Mouse (Mus musculus): ENCODE data around the gene Tanc2. TPM values are rescaled to one million over a fixed set of nuclear protein-coding genes. Genes with fewer than 3 reads are reported as not detected.

The Tanc2 gene
- polyA plus RNA-seq, 1 experiment from 2014 or later = 4.7 TPM

DNA sequence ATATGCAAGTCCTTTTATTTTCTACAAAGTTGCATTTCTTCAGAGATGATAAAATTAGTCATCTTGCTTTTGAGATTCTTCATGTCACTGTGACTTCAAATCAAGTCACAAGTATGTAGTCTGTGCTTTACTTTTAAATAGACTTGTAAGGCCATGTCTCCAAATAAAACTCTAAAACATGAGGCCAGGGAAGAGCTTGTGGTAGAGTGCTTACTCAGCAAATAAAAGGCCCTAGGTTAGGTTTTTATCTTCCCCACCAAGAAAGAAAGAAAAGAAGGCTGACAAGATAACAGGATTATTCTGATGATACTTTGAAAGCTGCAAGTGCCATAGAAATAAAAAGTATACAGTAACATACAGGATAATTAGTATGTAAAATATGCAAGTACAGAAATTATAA lies 188.0 kb downstream of the Tanc2 start:
- Histone ChIP-seq H3K4me2 (ENCODE audit: low read depth, low read length) (no peak overlapping the region), H3K27ac (ENCODE audit: low read length) (no peak overlapping the region), H3K4me1 (ENCODE audit: control insufficient read depth, insufficient read depth, low read length) (no peaks in the 10 kb centered on the region), H3K9ac (ENCODE audit: low read depth, low read length) (no peak overlapping the region), H3K27me3 (replicated peaks; ENCODE audit: control insufficient read depth, insufficient read depth, low read length) (no peaks in the 10 kb centered on the region), H3K4me3 (ENCODE audit: low read length) (no peak overlapping the region), H3K36me3 (ENCODE audit: control insufficient read depth, insufficient read depth, low read length) (no peaks in the 10 kb centered on the region), H3K9me3 (ENCODE audit: control insufficient read depth, low read length) (no peaks in the 10 kb centered on the region)
- no peak for ATAC-seq

DNA sequence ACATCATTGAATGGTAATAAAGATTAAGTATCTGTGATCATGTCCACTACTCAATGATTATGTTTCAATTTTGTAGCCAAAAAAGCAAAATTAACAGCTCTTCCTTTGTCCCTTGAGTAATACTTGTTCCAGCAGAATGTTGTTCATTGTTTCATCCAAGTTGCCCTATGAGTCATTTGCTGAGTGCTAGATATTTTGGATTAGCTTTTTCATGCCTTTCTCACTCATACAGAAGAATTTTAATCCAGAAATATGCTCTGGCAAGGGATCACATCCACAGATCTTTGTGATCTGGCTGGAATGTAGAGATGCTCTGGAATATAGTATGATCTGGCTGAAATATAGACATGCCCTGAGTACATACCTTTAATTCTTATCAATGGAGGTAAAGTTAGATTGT lies 202.7 kb downstream of the Tanc2 start:
- no peak for ATAC-seq
- no peak overlapping the region for H3K4me3 ChIP-seq (ENCODE audit: low read length)
- no peak overlapping the region for H3K9ac ChIP-seq (ENCODE audit: low read depth, low read length)
- no peaks in the 10 kb centered on the region for H3K9me3 ChIP-seq (ENCODE audit: control insufficient read depth, low read length)
- no peaks in the 10 kb centered on the region for H3K36me3 ChIP-seq (ENCODE audit: control insufficient read depth, insufficient read depth, low read length)
- no peak overlapping the region for H3K27ac ChIP-seq (ENCODE audit: low read length)
- H3K4me1 ChIP-seq (ENCODE audit: control insufficient read depth, insufficient read depth, low read length) = no peaks in the 10 kb centered on the region
- no peaks in the 10 kb centered on the region for H3K27me3 ChIP-seq (replicated peaks; ENCODE audit: control insufficient read depth, insufficient read depth, low read length)
- no peak overlapping the region for H3K4me2 ChIP-seq (ENCODE audit: low read depth, low read length)

DNA sequence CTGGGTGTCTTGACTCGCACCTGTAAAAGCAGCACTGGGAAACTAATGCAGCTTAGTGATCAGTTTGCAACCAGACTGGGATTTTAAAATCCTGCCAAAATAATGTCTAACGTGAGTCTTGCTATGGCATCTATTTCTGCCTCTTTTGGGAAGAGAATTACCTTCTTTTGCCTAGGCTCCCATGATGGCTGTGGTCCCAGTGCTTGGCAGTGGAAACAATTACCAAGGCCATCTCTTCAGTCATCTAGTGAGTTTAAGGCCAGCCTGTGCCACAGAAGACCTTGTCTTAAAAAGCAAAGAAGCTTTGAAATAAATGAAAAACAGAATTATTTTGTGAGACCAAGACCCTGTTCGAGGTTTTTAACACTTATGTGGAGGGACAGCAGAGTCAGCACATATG lies 213.9 kb downstream of the Tanc2 start:
- no peak overlapping the region for H3K9ac ChIP-seq (ENCODE audit: low read depth, low read length)
- no peak overlapping the region for H3K4me2 ChIP-seq (ENCODE audit: low read depth, low read length)
- 86% methylated on average over 3 of the region's 3 CpGs for WGBS
- H3K27ac ChIP-seq (ENCODE audit: low read length) = no peak overlapping the region
- H3K4me1 ChIP-seq (ENCODE audit: control insufficient read depth, insufficient read depth, low read length) = no peaks in the 10 kb centered on the region
- no peaks in the 10 kb centered on the region for H3K27me3 ChIP-seq (replicated peaks; ENCODE audit: control insufficient read depth, insufficient read depth, low read length)
- H3K36me3 ChIP-seq (ENCODE audit: control insufficient read depth, insufficient read depth, low read length) = no peaks in the 10 kb centered on the region
- no peak overlapping the region for H3K4me3 ChIP-seq (ENCODE audit: low read length)
- no peaks in the 10 kb centered on the region for H3K9me3 ChIP-seq (ENCODE audit: control insufficient read depth, low read length)
- no peak for ATAC-seq

DNA sequence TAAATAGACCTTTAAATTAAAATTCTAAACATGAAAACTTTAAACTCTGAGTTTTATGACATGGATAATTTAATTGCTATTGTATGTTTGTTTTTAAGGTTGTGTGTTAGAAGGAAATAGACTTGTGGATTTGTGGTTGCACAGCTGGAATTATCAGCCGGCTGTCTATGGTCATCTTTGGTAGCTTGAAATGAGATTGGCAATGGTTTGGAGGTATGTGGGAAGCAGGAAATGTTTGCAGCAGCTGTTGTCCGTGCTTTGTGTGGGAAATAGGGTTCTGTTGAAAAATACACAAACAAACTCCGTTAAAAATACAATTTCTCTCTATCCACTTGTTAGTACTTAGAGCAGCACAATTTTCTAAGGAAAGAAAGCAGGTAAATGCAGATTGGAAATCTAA lies 215.0 kb downstream of the Tanc2 start:
- WGBS = 47% methylated on average over 3 of the region's 3 CpGs
- Histone ChIP-seq H3K36me3 (ENCODE audit: control insufficient read depth, insufficient read depth, low read length) (no peaks in the 10 kb centered on the region), H3K27ac (ENCODE audit: low read length) (no peak overlapping the region), H3K27me3 (replicated peaks; ENCODE audit: control insufficient read depth, insufficient read depth, low read length) (no peaks in the 10 kb centered on the region), H3K4me2 (ENCODE audit: low read depth, low read length) (no peak overlapping the region), H3K9ac (ENCODE audit: low read depth, low read length) (no peak overlapping the region), H3K4me1 (ENCODE audit: control insufficient read depth, insufficient read depth, low read length) (no peaks in the 10 kb centered on the region), H3K4me3 (ENCODE audit: low read length) (no peak overlapping the region), H3K9me3 (ENCODE audit: control insufficient read depth, low read length) (no peaks in the 10 kb centered on the region)
- no peak for ATAC-seq

DNA sequence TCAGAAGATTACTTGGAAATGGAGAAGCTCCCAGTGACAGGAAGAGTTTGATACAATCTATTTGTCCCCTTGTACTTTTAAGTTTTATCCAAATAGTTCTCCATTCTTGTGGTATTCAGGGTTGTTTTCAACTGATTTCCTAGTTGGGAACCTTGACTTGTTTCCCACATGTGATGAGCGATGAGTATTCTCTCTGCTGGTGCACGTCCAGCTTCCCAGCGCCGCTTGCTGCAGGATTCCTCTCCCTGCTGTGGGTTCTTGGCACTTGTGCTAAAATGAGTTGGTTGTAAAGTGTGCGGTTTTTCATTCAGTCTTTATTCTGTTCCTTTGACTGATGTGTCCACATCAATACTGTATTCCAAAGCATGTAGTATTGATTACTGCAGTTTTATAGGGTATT lies 217.3 kb downstream of the Tanc2 start:
- Histone ChIP-seq H3K36me3 (ENCODE audit: control insufficient read depth, insufficient read depth, low read length) (no peaks in the 10 kb centered on the region; the same call in 1 of the 2 replicates), H3K9ac (ENCODE audit: low read depth, low read length) (no peak overlapping the region), H3K27me3 (replicated peaks; ENCODE audit: control insufficient read depth, insufficient read depth, low read length) (no peaks in the 10 kb centered on the region), H3K9me3 (ENCODE audit: control insufficient read depth, low read length) (no peaks in the 10 kb centered on the region), H3K27ac (ENCODE audit: low read length) (no peak overlapping the region), H3K4me2 (ENCODE audit: low read depth, low read length) (no peak overlapping the region), H3K4me3 (ENCODE audit: low read length) (no peak overlapping the region), H3K4me1 (ENCODE audit: control insufficient read depth, insufficient read depth, low read length) (no peaks in the 10 kb centered on the region)
- ATAC-seq = no peak
- WGBS = 92% methylated on average over 5 of the region's 5 CpGs

DNA sequence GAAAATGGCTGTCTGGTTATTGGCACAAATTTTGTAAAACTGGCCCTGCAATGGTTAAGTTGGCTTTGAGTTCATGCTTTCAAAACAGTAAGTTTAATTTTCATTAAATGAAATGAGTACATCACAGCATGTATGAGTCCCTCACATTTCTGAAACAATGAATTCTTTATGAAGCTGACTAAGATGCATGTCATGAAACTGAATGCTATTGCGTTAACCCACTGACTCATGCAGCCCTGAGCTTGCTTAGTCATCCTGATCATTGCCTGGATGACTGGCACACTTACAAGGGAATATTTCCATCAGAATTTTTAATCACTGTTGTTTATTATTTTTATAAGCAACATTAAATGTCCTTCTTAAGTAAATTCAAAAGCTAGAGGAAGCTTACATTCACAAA lies 233.5 kb downstream of the Tanc2 start:
- Histone ChIP-seq H3K27me3 (replicated peaks; ENCODE audit: control insufficient read depth, insufficient read depth, low read length) (no peaks in the 10 kb centered on the region), H3K9ac (ENCODE audit: low read depth, low read length) (no peak overlapping the region), H3K36me3 (ENCODE audit: control insufficient read depth, insufficient read depth, low read length) (no peaks in the 10 kb centered on the region), H3K27ac (ENCODE audit: low read length) (no peak overlapping the region), H3K9me3 (ENCODE audit: control insufficient read depth, low read length) (no peaks in the 10 kb centered on the region), H3K4me1 (ENCODE audit: control insufficient read depth, insufficient read depth, low read length) (no peaks in the 10 kb centered on the region), H3K4me3 (ENCODE audit: low read length) (no peak overlapping the region), H3K4me2 (ENCODE audit: low read depth, low read length) (no peak overlapping the region)
- 73% methylated on average over 1 of the region's 1 CpGs for WGBS
- ATAC-seq = no peak

DNA sequence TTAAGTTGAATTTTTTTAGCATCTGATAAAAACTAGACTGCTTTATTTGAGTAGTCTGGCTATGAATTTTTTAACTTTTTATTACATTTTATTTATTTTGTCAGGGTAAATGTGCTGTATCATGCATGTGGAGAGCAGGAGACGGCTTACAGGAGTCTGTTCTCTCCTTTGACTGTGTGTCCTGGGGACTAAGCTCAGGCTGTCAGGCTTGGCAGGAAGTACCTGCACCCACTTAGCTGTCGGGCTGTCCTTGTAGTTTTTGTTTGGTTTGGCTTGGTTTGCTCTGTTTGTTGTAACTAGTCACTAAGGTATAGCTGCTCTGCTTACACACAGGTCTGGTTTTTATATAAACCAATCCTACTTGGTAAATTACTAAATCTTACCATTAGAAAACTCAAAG lies 234.0 kb downstream of the Tanc2 start:
- H3K4me2 ChIP-seq (ENCODE audit: low read depth, low read length) = no peak overlapping the region
- H3K27me3 ChIP-seq (replicated peaks; ENCODE audit: control insufficient read depth, insufficient read depth, low read length) = no peaks in the 10 kb centered on the region
- no peak for ATAC-seq
- no peak overlapping the region for H3K9ac ChIP-seq (ENCODE audit: low read depth, low read length)
- H3K4me1 ChIP-seq (ENCODE audit: control insufficient read depth, insufficient read depth, low read length) = no peaks in the 10 kb centered on the region
- H3K27ac ChIP-seq (ENCODE audit: low read length) = no peak overlapping the region
- no peaks in the 10 kb centered on the region for H3K9me3 ChIP-seq (ENCODE audit: control insufficient read depth, low read length)
- WGBS = 66% methylated on average over 2 of the region's 2 CpGs
- no peak overlapping the region for H3K4me3 ChIP-seq (ENCODE audit: low read length)
- H3K36me3 ChIP-seq (ENCODE audit: control insufficient read depth, insufficient read depth, low read length) = no peaks in the 10 kb centered on the region

DNA sequence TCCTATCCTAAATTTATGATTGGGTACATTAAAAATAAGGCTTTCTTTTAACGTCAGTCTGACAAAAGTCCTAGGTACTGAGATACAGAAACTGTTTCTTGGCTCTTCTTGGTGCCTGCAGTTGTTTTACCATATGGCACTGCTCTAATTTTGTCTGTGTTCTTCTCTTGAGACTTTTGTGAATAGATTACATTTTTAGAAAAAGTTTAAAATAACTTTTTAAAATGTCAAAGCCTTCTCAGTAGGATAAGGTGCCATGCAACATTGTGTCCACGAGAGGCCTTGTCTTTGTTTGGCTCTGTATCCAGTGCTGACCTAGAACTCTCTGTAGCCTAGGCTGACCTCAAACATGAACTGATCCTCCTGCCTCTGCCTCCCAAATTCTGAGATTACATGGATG lies 238.4 kb downstream of the Tanc2 start:
- Histone ChIP-seq H3K9ac (ENCODE audit: low read depth, low read length) (no peak overlapping the region), H3K4me2 (ENCODE audit: low read depth, low read length) (no peak overlapping the region), H3K27ac (ENCODE audit: low read length) (no peak overlapping the region), H3K4me1 (ENCODE audit: control insufficient read depth, insufficient read depth, low read length) (no peaks in the 10 kb centered on the region), H3K4me3 (ENCODE audit: low read length) (no peak overlapping the region), H3K9me3 (ENCODE audit: control insufficient read depth, low read length) (no peaks in the 10 kb centered on the region), H3K27me3 (replicated peaks; ENCODE audit: control insufficient read depth, insufficient read depth, low read length) (no peaks in the 10 kb centered on the region), H3K36me3 (ENCODE audit: control insufficient read depth, insufficient read depth, low read length) (no peaks in the 10 kb centered on the region)
- ATAC-seq = no peak
- 83% methylated on average over 2 of the region's 2 CpGs for WGBS

DNA sequence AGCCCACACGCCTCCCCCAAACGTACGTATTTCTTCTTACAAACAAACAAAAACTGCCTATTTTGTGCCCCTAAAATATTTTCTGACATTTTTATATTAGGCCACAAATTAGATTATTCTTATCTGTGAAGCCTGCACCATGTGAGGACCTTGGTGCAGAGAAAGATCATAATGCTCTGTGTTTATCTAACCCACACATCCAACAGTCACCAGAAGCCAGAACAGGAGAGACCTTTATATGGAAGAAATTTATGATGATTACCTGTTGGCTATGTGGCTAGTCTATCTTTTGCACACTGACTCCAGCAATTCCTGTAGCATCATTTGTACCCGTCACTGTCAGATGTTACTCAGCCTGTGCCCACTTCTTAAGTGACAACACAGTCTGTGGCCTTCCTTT lies 245.4 kb downstream of the Tanc2 start:
- no peaks in the 10 kb centered on the region for H3K36me3 ChIP-seq (ENCODE audit: control insufficient read depth, insufficient read depth, low read length)
- no peaks in the 10 kb centered on the region for H3K27me3 ChIP-seq (replicated peaks; ENCODE audit: control insufficient read depth, insufficient read depth, low read length)
- no peak overlapping the region for H3K4me3 ChIP-seq (ENCODE audit: low read length)
- WGBS = 91% methylated on average over 4 of the region's 4 CpGs
- no peaks in the 10 kb centered on the region for H3K9me3 ChIP-seq (ENCODE audit: control insufficient read depth, low read length)
- no peak for ATAC-seq
- H3K27ac ChIP-seq (ENCODE audit: low read length) = no peak overlapping the region
- no peaks in the 10 kb centered on the region for H3K4me1 ChIP-seq (ENCODE audit: control insufficient read depth, insufficient read depth, low read length)
- no peak overlapping the region for H3K9ac ChIP-seq (ENCODE audit: low read depth, low read length)
- H3K4me2 ChIP-seq (ENCODE audit: low read depth, low read length) = no peak overlapping the region

DNA sequence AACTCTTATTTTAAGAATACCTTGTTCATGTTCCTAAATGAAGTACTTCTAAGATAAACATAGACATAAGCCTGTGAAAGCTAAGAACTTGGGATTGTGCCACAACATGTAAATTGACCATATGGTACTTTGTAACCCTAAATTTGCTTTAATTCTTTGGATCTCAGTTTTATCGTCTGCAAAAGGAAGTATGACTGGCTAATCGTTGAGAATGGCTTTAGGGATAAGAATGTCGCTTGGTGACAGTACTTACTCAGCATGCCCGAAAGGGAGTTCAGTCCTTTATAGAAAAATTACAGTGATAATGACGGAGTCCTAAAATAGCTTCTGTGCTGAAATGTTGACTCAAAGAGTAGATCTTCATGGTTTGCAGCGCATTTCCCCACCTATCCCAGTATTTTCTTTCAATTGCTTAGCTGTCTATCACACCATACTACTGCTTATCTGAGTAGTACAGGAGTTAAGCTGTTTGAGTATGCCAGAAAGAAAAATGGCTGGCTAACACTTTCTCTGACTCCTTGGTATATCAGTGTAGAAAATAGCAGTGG lies 246.6 kb downstream of the Tanc2 start:
- ATAC-seq = no peak
- no peaks in the 10 kb centered on the region for H3K9me3 ChIP-seq (ENCODE audit: control insufficient read depth, low read length)
- H3K27me3 ChIP-seq (replicated peaks; ENCODE audit: control insufficient read depth, insufficient read depth, low read length) = no peaks in the 10 kb centered on the region
- no peak overlapping the region for H3K4me2 ChIP-seq (ENCODE audit: low read depth, low read length)
- H3K9ac ChIP-seq (ENCODE audit: low read depth, low read length) = no peak overlapping the region
- H3K27ac ChIP-seq (ENCODE audit: low read length) = no peak overlapping the region
- no peaks in the 10 kb centered on the region for H3K4me1 ChIP-seq (ENCODE audit: control insufficient read depth, insufficient read depth, low read length)
- no peaks in the 10 kb centered on the region for H3K36me3 ChIP-seq (ENCODE audit: control insufficient read depth, insufficient read depth, low read length)
- H3K4me3 ChIP-seq (ENCODE audit: low read length) = no peak overlapping the region
- WGBS = 88% methylated on average over 6 of the region's 6 CpGs

Measured in intestine, embryonic 16.5 days (tissue).